Mouse (Mus musculus): ENCODE measurements around the gene Cdx2. TPM values are rescaled to one million over a fixed set of nuclear protein-coding genes. Genes with fewer than 3 reads are reported as not detected.

Gene Cdx2
- total RNA-seq, 2 experiments from 2014 or later = not detected

- DNase-seq = no peak
- intact Hi-C loops (cut with DNase I) = no loop called here
These were observed 43.1 kb downstream of the Cdx2 start for GRCm38 (mm10) chr5:147263945-147264344.

GRCm38 (mm10) chr5:147261899-147262541, 45.0 kb downstream of the Cdx2 start:
- intact Hi-C loops (cut with DNase I) = no loop called here
- DNase-seq = no peak

- DNase-seq = no peak
- intact Hi-C loops (cut with DNase I) = no loop called here
These were observed 46.3 kb downstream of the Cdx2 start for GRCm38 (mm10) chr5:147260778-147261177.

- intact Hi-C loops (cut with DNase I) = no loop called here
- DNase-seq = no peak
These were observed 46.9 kb downstream of the Cdx2 start for GRCm38 (mm10) chr5:147260189-147260588.

Small RNA genes lying within 50 kb of the gene (microRNA-seq; reads per million reads assigned to microRNA genes)
- gene Mir7k = 0 to 0.36 reads per million in 2 experiments

Other genes with a start within 250 kb of the Cdx2 start
- gene Lnx2, start 230.7 kb downstream of the Cdx2 start, total RNA-seq (2021) = 1 to 10 TPM; 2.1 to 2.4 TPM
- gene Polr1d, start 230.2 kb downstream of the Cdx2 start, total RNA-seq (2021) = 10 to 100 TPM; 77.8 to 91.3 TPM
- not detected for gene Gsx1, start 118.6 kb downstream of the Cdx2 start, total RNA-seq (2021)
- gene Pdx1, start 37.3 kb downstream of the Cdx2 start, total RNA-seq (2021) = not detected
- not detected for gene Urad, start 15.2 kb upstream of the Cdx2 start, total RNA-seq (2021)
- under 1 TPM in 1 of 2 experiments, not detected in 1; 0.07 TPM for gene Flt3, start 93.2 kb upstream of the Cdx2 start, total RNA-seq (2021)
- 10 to 100 TPM; 20.7 to 22.9 TPM for gene Pan3, start 122.9 kb upstream of the Cdx2 start, total RNA-seq (2021)